Mouse (Mus musculus) kidney, embryonic 16.5 days (tissue): Measurements from ENCODE around the gene Arhgap8. TPM values are rescaled to one million over a fixed set of nuclear protein-coding genes. Genes with fewer than 3 reads are reported as not detected.

Source experiments
- ATAC-seq: fragments of 200-750 bp; cut with Nextera tagmentation; 2 replicates; pipeline ENCODE4 v1.8.0; 2017; ENCODE audit warnings: moderate TSS enrichment; ENCODE audit not compliant: low FRiP score, low TSS enrichment
- H3K27ac ChIP-seq: fragments of 300-500 bp; sonication (generic); 2 replicates; pipeline ENCODE4 v1.5.1; 2014; ENCODE audit warnings: low read length
- H3K27me3 ChIP-seq: fragments of 300-500 bp; sonication (generic); 2 replicates; pipeline ENCODE4 v1.6.1; 2014; ENCODE audit warnings: low read length, control low read depth, mixed read lengths; ENCODE audit not compliant: insufficient read depth
- H3K36me3 ChIP-seq: fragments of 300-500 bp; sonication (generic); 2 replicates; pipeline ENCODE4 v1.6.1; 2014; ENCODE audit warnings: low read length, control low read depth, mixed read lengths; ENCODE audit not compliant: insufficient read depth
- H3K4me1 ChIP-seq: fragments of 300-500 bp; sonication (generic); 2 replicates; pipeline ENCODE4 v1.6.1; 2014; ENCODE audit warnings: low read length, control low read depth, mixed read lengths; ENCODE audit not compliant: insufficient read depth
- H3K4me2 ChIP-seq: fragments of 300-500 bp; sonication (generic); replicated peaks from 2 replicates; pipeline ENCODE4 v1.6.1; 2014; ENCODE audit warnings: low read depth, low read length
- H3K4me3 ChIP-seq: fragments of 300-500 bp; sonication (generic); 2 replicates; pipeline ENCODE4 v1.5.1; 2014; ENCODE audit warnings: mild to moderate bottlenecking, low read length
- H3K9ac ChIP-seq: fragments of 300-500 bp; sonication (generic); replicated peaks from 2 replicates; pipeline ENCODE4 v1.6.1; 2014; ENCODE audit warnings: low read length
- H3K9me3 ChIP-seq: fragments of 300-500 bp; sonication (generic); 2 replicates; pipeline ENCODE4 v1.6.1; 2016; ENCODE audit warnings: low read length, control low read depth
- WGBS: fragments of 180-500 bp; shearing (Covaris S2); extraction: QIAGEN DNeasy Blood & Tissue Kit; methylation state at CpG from one replicate; pipeline ENCODE4 v1.1.7; 2014; 5-methylcytosine and 5-hydroxymethylcytosine counted together
- polyA plus RNA-seq: library from polyadenylated mRNA; unstranded; fragments of >200 nt; fragmentation: Nextera tagmentation; extraction: Ambion mirVana; gene quantifications from 2 replicates; pipeline ENCODE4 v1.2.1, GENCODE M21; 2015

The Arhgap8 gene
- polyA plus RNA-seq, 1 experiment from 2014 or later, result 13.8 TPM

DNA sequence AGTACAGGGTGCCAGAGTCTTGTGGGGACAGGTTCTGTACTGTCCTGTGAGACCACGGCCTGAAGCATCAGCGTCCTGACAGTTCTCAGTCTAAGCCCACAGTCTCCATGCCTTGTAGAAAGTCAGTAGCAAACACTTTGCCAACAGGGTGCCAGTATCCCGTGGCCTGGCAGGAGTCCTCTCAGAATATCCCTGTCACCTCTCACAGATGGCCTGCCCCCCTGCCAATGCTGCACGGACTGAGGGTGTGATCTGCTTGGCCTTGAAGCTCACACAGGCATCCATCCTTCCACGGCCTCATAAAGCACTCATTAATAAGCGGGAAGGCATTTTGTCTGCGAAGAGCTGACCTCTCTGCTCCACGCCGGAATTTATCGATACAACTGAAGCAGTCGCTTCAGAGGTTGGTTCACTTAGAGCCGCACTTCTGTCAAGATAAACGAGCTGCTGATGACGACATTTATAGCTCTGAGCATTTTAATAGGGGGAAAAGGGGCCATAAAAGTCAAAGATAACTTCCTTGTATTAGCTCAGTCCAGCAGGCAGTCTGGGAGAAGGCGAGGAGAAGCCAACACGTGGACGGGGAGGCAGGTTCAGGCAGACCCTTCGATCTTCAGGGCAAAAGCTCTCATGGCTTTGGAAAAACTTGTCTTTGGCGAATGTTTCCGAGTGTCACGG lies 89.6 kb downstream of the Arhgap8 start:
- H3K4me1 ChIP-seq, result no peaks in the 10 kb centered on the region
- H3K4me3 ChIP-seq, result no peak overlapping the region
- 35% methylated on average over 21 of the region's 21 CpGs for WGBS
- H3K4me2 ChIP-seq, result no peak overlapping the region
- 0 out of 2 replicates have a peak, but pooled peaks cover 3% of the 10 kb centered on the region for H3K36me3 ChIP-seq
- H3K27me3 ChIP-seq, result no peaks in the 10 kb centered on the region
- H3K9me3 ChIP-seq, result no peaks in the 10 kb centered on the region
- no peak overlapping the region for H3K27ac ChIP-seq
- ATAC-seq, result no peak
- no peak overlapping the region for H3K9ac ChIP-seq

DNA sequence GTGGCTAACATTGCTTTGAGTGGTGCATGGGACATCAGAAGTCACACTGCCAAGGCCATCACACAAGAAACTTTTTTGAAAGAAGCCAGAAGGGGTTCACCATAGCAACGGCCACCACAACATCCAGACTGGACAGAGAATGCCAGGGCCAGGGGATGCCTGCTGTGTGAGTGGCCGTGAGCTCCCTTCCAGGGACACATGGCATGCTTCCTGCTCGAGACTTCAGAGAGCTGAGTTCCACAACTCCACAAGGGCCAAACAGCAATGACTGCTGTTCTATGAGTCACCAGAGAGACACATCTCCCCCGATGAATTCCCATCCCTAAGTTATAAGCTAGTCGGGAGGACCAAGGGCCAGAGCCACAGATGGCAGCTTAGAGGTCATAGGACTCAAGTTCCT lies 91.3 kb downstream of the Arhgap8 start:
- no peaks in the 10 kb centered on the region for H3K36me3 ChIP-seq
- no peaks in the 10 kb centered on the region for H3K9me3 ChIP-seq
- no peak for ATAC-seq
- H3K27ac ChIP-seq, result no peak overlapping the region
- H3K4me3 ChIP-seq, result no peak overlapping the region
- WGBS, result 82% methylated on average over 5 of the region's 5 CpGs
- H3K9ac ChIP-seq, result no peak overlapping the region
- no peaks in the 10 kb centered on the region for H3K27me3 ChIP-seq
- H3K4me1 ChIP-seq, result no peaks in the 10 kb centered on the region
- H3K4me2 ChIP-seq, result no peak overlapping the region

- H3K4me1 ChIP-seq, result no peaks in the 10 kb centered on the region
- no peak overlapping the region for H3K4me2 ChIP-seq
- H3K27me3 ChIP-seq, result no peaks in the 10 kb centered on the region
- 71% methylated on average over 11 of the region's 11 CpGs for WGBS
- ATAC-seq, result no peak
- H3K36me3 ChIP-seq, result no peaks in the 10 kb centered on the region
- no peaks in the 10 kb centered on the region for H3K9me3 ChIP-seq
- no peak overlapping the region for H3K9ac ChIP-seq
- no peak overlapping the region for H3K27ac ChIP-seq
- H3K4me3 ChIP-seq, result no peak overlapping the region
These were observed 93.0 kb downstream of the Arhgap8 start for GRCm38 (mm10) chr15:84812831-84813357.

GRCm38 (mm10) chr15:84815171-84815570 lies 95.3 kb downstream of the Arhgap8 start:
- Histone ChIP-seq H3K27ac (no peak overlapping the region), H3K9me3 (no peaks in the 10 kb centered on the region), H3K4me3 (no peak overlapping the region), H3K27me3 (no peaks in the 10 kb centered on the region), H3K9ac (no peak overlapping the region), H3K4me1 (no peaks in the 10 kb centered on the region), H3K4me2 (no peak overlapping the region), H3K36me3 (no peaks in the 10 kb centered on the region)
- no peak for ATAC-seq
- WGBS, result 56% methylated on average over 4 of the region's 4 CpGs

DNA sequence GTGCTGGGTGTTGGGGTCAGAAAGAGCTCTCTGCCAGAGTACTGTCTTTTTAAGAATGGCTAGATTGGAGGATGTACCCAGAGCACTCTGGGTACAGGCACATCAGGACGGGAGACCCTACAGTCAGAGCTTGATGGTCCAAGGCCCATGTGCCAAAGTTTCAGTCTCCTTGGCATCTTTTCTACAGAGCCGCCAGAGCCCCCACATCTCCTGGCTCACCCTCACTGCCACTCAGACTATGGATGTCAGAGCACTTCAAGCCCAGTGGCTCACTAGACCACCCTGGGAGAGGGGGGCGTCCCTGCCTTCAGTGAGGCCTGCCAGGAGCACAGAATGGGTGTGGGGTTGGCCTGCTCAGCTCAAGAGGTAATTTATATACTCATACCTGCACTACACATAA lies 97.7 kb downstream of the Arhgap8 start:
- H3K9me3 ChIP-seq, result no peaks in the 10 kb centered on the region
- 80% methylated on average over 3 of the region's 3 CpGs for WGBS

DNA sequence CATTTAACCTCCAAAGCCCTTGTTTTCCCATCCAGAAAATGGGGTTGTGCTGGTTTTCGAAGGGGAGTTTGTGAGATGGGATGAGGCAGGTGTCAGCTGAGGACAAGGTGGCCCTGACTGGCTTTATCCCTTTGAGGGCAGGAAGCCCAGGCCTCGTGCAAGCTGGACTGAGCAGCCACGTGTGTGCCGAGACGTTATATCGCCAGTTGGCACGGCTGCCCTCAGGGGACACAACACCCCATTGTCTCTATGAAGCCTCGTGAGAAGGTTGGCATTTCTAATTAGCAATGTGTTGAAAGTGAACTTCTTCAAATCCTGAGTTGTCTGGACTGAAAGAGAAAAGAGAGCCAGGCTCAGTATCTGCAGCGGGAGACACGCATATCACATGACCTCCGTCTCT lies 98.4 kb downstream of the Arhgap8 start:
- Histone ChIP-seq H3K9me3 (no peaks in the 10 kb centered on the region), H3K4me3 (no peak overlapping the region), H3K9ac (no peak overlapping the region), H3K4me2 (no peak overlapping the region), H3K36me3 (no peaks in the 10 kb centered on the region), H3K27me3 (no peaks in the 10 kb centered on the region), H3K27ac (no peak overlapping the region), H3K4me1 (no peaks in the 10 kb centered on the region)
- ATAC-seq, result no peak
- WGBS, result 83% methylated on average over 11 of the region's 11 CpGs

More for the DNA sequence above, 97.7 kb downstream of the Arhgap8 start:
- H3K4me1 ChIP-seq, result no peaks in the 10 kb centered on the region
- no peak overlapping the region for H3K4me2 ChIP-seq
- H3K4me3 ChIP-seq, result no peak overlapping the region
- no peaks in the 10 kb centered on the region for H3K27me3 ChIP-seq
- H3K27ac ChIP-seq, result no peak overlapping the region
- no peak for ATAC-seq
- no peaks in the 10 kb centered on the region for H3K36me3 ChIP-seq
- H3K9ac ChIP-seq, result no peak overlapping the region

- Histone ChIP-seq H3K36me3 (no peaks in the 10 kb centered on the region), H3K4me3 (no peak overlapping the region), H3K9ac (no peak overlapping the region), H3K4me1 (no peaks in the 10 kb centered on the region), H3K27ac (no peak overlapping the region), H3K27me3 (no peaks in the 10 kb centered on the region), H3K9me3 (no peaks in the 10 kb centered on the region), H3K4me2 (no peak overlapping the region)
- 87% methylated on average over 4 of the region's 4 CpGs for WGBS
- no peak for ATAC-seq
These were observed 101.0 kb downstream of the Arhgap8 start for GRCm38 (mm10) chr15:84820811-84821210.

Other genes with a start within 250 kb of the Arhgap8 start
- 16.6 and 17.7 TPM in 2 replicates for gene Rtl6, start 162.2 kb upstream of the Arhgap8 start, polyA plus RNA-seq
- gene Prr5, start 50.4 kb upstream of the Arhgap8 start, polyA plus RNA-seq, result 43.4 and 44.1 TPM in 2 replicates
- 0.19 and 0.49 TPM in 2 replicates for gene Phf21b, start 136.0 kb downstream of the Arhgap8 start, polyA plus RNA-seq
- gene Gm29666, start 200.0 kb downstream of the Arhgap8 start, polyA plus RNA-seq, result 0.50 and 0.95 TPM in 2 replicates
- 40.6 and 42.8 TPM in 2 replicates for gene Nup50, start 203.4 kb downstream of the Arhgap8 start, polyA plus RNA-seq